Comparison of ENCODE assay signal across 10 mouse cellular contexts in genomic region chr14:33351984-33352722, GRCm38 (mm10).
A peak's percentile ranks its signal among the peaks of the same experiment; 100 is the strongest.
DNase-seq lines count a peak whose midpoint lies in the region; ATAC-seq and TF ChIP-seq lines count a peak whose summit lies in the region.
"Had no signal": no experiment of that assay in that cellular context is flagged by ENCODE, and none has a peak within 500 bp of the region (broad histone marks: within the 10 kb centered on the region; RNA-seq: fewer than 3 reads in every experiment).

No protein-coding gene starts in this region.

- H3K9me3 ChIP-seq in forebrain, postnatal 0 days (ENCODE audit: low read length): no peaks in the 10 kb centered on the region
- H3K9me3 ChIP-seq in forebrain, embryonic 16.5 days (ENCODE audit: control insufficient read depth, low read length): no peaks in the 10 kb centered on the region
- no peaks in the 10 kb centered on the region for H3K9me3 ChIP-seq in MEL (replicated peaks; ENCODE audit: insufficient read depth, low read length)
- no peaks in the 10 kb centered on the region for H3K9me3 ChIP-seq in lung, embryonic 15.5 days
- H3K9me3 ChIP-seq in midbrain, embryonic 13.5 days: no peaks in the 10 kb centered on the region
- H3K9me3 ChIP-seq in midbrain, embryonic 11.5 days (ENCODE audit: control insufficient read depth, low read length): no peaks in the 10 kb centered on the region

- TF ChIP-seq CTCF in forebrain, postnatal 0 days (IDR thresholded peaks at IDR 0.05; ENCODE audit: low read depth): no peak
- no peak for TF ChIP-seq CTCF in MEL (IDR thresholded peaks at IDR 0.05 in 2 of 3, conservative IDR thresholded peaks at IDR 0.05 in 1 of 3; ENCODE audit: control insufficient read depth in 1 of 3, insufficient read depth in 1 of 3, low read depth in 2 of 3, low read length in 3 of 3, poor library complexity in 1 of 3, severe bottlenecking in 1 of 3)

- WGBS in forebrain, postnatal 0 days: 69% methylated on average over 6 of the region's 6 CpGs
- WGBS in forebrain, embryonic 16.5 days: 67% methylated on average over 6 of the region's 6 CpGs
- WGBS in lung, embryonic 15.5 days: 67% methylated on average over 6 of the region's 6 CpGs
- 77% methylated on average over 6 of the region's 6 CpGs for WGBS in midbrain, embryonic 13.5 days
- WGBS in midbrain, embryonic 11.5 days: 78% methylated on average over 6 of the region's 6 CpGs

- peaks cover 16% of the 10 kb centered on the region for H3K27me3 ChIP-seq in forebrain, postnatal 0 days (ENCODE audit: insufficient read depth, low read length)
- H3K27me3 ChIP-seq in forebrain, embryonic 16.5 days (replicated peaks; ENCODE audit: control insufficient read depth, insufficient read depth, low read length): peaks cover 19% of the 10 kb centered on the region
- H3K27me3 ChIP-seq in MEL (ENCODE audit: control insufficient read depth in 1 of 2, insufficient read depth in 2 of 2, low read length in 2 of 2): no peaks in the 10 kb centered on the region
- H3K27me3 ChIP-seq in lung, embryonic 15.5 days: peaks cover 25% of the 10 kb centered on the region
- peaks cover 47% of the 10 kb centered on the region for H3K27me3 ChIP-seq in midbrain, embryonic 13.5 days
- H3K27me3 ChIP-seq in midbrain, embryonic 11.5 days (ENCODE audit: control insufficient read depth, insufficient read depth, low read length): peaks cover 25% of the 10 kb centered on the region

- no peak overlapping the region for H3K4me3 ChIP-seq in forebrain, postnatal 0 days (ENCODE audit: low read depth, low read length)
- H3K4me3 ChIP-seq in forebrain, embryonic 16.5 days (replicated peaks; ENCODE audit: low read length): no peak overlapping the region
- no peak overlapping the region for H3K4me3 ChIP-seq in MEL (ENCODE audit: control insufficient read depth in 1 of 2, insufficient read depth in 1 of 2, low read depth in 2 of 2, low read length in 2 of 2)
- H3K4me3 ChIP-seq in lung, embryonic 15.5 days: no peak overlapping the region
- H3K4me3 ChIP-seq in midbrain, embryonic 13.5 days (replicated peaks): no peak overlapping the region
- no peak overlapping the region for H3K4me3 ChIP-seq in midbrain, embryonic 11.5 days (ENCODE audit: low read depth, low read length)

- H3K9ac ChIP-seq in forebrain, postnatal 0 days: no peak overlapping the region
- H3K9ac ChIP-seq in forebrain, embryonic 16.5 days (replicated peaks; ENCODE audit: low read depth, low read length): no peak overlapping the region
- H3K9ac ChIP-seq in MEL (ENCODE audit: control insufficient read depth, low read depth, low read length, poor library complexity, severe bottlenecking): no peak overlapping the region
- no peak overlapping the region for H3K9ac ChIP-seq in lung, embryonic 15.5 days
- no peak overlapping the region for H3K9ac ChIP-seq in midbrain, embryonic 13.5 days (replicated peaks)
- H3K9ac ChIP-seq in midbrain, embryonic 11.5 days (ENCODE audit: low read length): no peak overlapping the region

- H3K79me2 ChIP-seq in MEL (ENCODE audit: control insufficient read depth, insufficient read depth, low read length, poor library complexity): no peaks in the 10 kb centered on the region

- ATAC-seq in forebrain, postnatal 0 days: 0 out of 2 replicates have a peak, but pooled peaks have one; percentile 16
- ATAC-seq in forebrain, embryonic 16.5 days: no peak
- ATAC-seq in lung, embryonic 15.5 days (ENCODE audit: borderline replicate concordance, extremely low read depth, low FRiP score, low TSS enrichment): no peak
- ATAC-seq in midbrain, embryonic 13.5 days: no peak
- ATAC-seq in midbrain, embryonic 11.5 days (ENCODE audit: low FRiP score): no peak
- ATAC-seq: CD4-positive, CD25-positive, alpha-beta regulatory T cell, adult 4 months had no signal

- no peak overlapping the region for H3K27ac ChIP-seq in forebrain, postnatal 0 days (ENCODE audit: low read depth, low read length)
- H3K27ac ChIP-seq in forebrain, embryonic 16.5 days (ENCODE audit: low read length): no peak overlapping the region
- H3K27ac ChIP-seq in MEL (ENCODE audit: control insufficient read depth, low read depth, low read length): no peak overlapping the region
- H3K27ac ChIP-seq in lung, embryonic 15.5 days: peak overlapping the region; percentile 48
- H3K27ac ChIP-seq in midbrain, embryonic 13.5 days: no peak overlapping the region
- H3K27ac ChIP-seq in midbrain, embryonic 11.5 days (ENCODE audit: low read depth, low read length): no peak overlapping the region

- DNase-seq in forebrain, postnatal 0 days: no peak
- peak; percentile 16 for DNase-seq in MEL (ENCODE audit: low read depth, low spot score)
- DNase-seq in gastrocnemius, adult 8-10 months (ENCODE audit: low spot score in 2 of 2): peak; percentile 31 to 33
- no peak for DNase-seq in midbrain, embryonic 11.5 days (ENCODE audit: low spot score, missing footprints)
- DNase-seq in yolk sac, embryonic 10.5 days (ENCODE audit: low spot score): no peak
- DNase-seq: cerebellum, adult 9-10 months had no signal

- no peak for TF ChIP-seq EP300 in MEL (IDR thresholded peaks at IDR 0.05; ENCODE audit: low read depth in 1 of 2, low read length in 2 of 2)

- H3K36me3 ChIP-seq in forebrain, postnatal 0 days (ENCODE audit: insufficient read depth): no peaks in the 10 kb centered on the region
- H3K36me3 ChIP-seq in forebrain, embryonic 16.5 days (ENCODE audit: control insufficient read depth, insufficient read depth): no peaks in the 10 kb centered on the region
- no peaks in the 10 kb centered on the region for H3K36me3 ChIP-seq in MEL (ENCODE audit: control insufficient read depth in 1 of 2, insufficient read depth in 2 of 2, low read length in 2 of 2)
- no peaks in the 10 kb centered on the region for H3K36me3 ChIP-seq in lung, embryonic 15.5 days
- no peaks in the 10 kb centered on the region for H3K36me3 ChIP-seq in midbrain, embryonic 13.5 days
- no peaks in the 10 kb centered on the region for H3K36me3 ChIP-seq in midbrain, embryonic 11.5 days (ENCODE audit: control insufficient read depth, insufficient read depth, low read length)

- H3K4me2 ChIP-seq in forebrain, postnatal 0 days (ENCODE audit: low read depth): no peak overlapping the region
- H3K4me2 ChIP-seq in forebrain, embryonic 16.5 days (ENCODE audit: low read length): no peak overlapping the region
- H3K4me2 ChIP-seq in lung, embryonic 15.5 days: peak overlapping the region; percentile 71
- no peak overlapping the region for H3K4me2 ChIP-seq in midbrain, embryonic 13.5 days (replicated peaks)
- no peak overlapping the region for H3K4me2 ChIP-seq in midbrain, embryonic 11.5 days

- TF ChIP-seq RAD21 in MEL (IDR thresholded peaks at IDR 0.05; ENCODE audit: low read depth, low read length): no peak

- no peaks in the 10 kb centered on the region; the same call in 1 of the 2 replicates for H3K4me1 ChIP-seq in forebrain, postnatal 0 days (ENCODE audit: insufficient read depth)
- peaks cover 5% of the 10 kb centered on the region; the same call in 1 of the 2 replicates for H3K4me1 ChIP-seq in forebrain, embryonic 16.5 days (replicated peaks; ENCODE audit: control insufficient read depth, insufficient read depth, low read length)
- H3K4me1 ChIP-seq in MEL (ENCODE audit: control insufficient read depth in 1 of 2, insufficient read depth in 2 of 2, low read length in 2 of 2): no peaks in the 10 kb centered on the region
- H3K4me1 ChIP-seq in lung, embryonic 15.5 days: peaks cover 59% of the 10 kb centered on the region
- H3K4me1 ChIP-seq in midbrain, embryonic 13.5 days (replicated peaks): peaks cover 6% of the 10 kb centered on the region
- 0 out of 2 replicates have a peak, but pooled peaks cover 4% of the 10 kb centered on the region for H3K4me1 ChIP-seq in midbrain, embryonic 11.5 days (ENCODE audit: control insufficient read depth, insufficient read depth, low read length)

- TF ChIP-seq POLR2A in MEL (IDR thresholded peaks at IDR 0.05; ENCODE audit: control insufficient read depth in 1 of 2, insufficient read depth in 1 of 2, low read depth in 1 of 2, low read length in 2 of 2, poor library complexity in 1 of 2): no peak

TF ChIP-seq in MEL, 35 proteins besides CTCF, POLR2A, EP300 and RAD21:
- TF ChIP-seq POLR2AphosphoS5 (IDR thresholded peaks at IDR 0.05; ENCODE audit: borderline replicate concordance, low read depth, low read length) (no peak), USF2 (IDR thresholded peaks at IDR 0.05; ENCODE audit: borderline replicate concordance in 1 of 2, insufficient read depth in 1 of 2, low read depth in 1 of 2, low read length in 2 of 2) (no peak), MXI1 (IDR thresholded peaks at IDR 0.05; ENCODE audit: low read depth, low read length) (no peak), SIN3A (IDR thresholded peaks at IDR 0.05; ENCODE audit: low read length) (no peak), TCF12 (IDR thresholded peaks at IDR 0.05; ENCODE audit: low read depth, low read length) (no peak), BHLHE40 (IDR thresholded peaks at IDR 0.05; ENCODE audit: borderline replicate concordance, low read depth, low read length) (no peak), KAT2A (conservative IDR thresholded peaks at IDR 0.05; ENCODE audit: low read depth, low read length) (no peak), MYC (IDR thresholded peaks at IDR 0.05; ENCODE audit: low read depth, low read length) (no peak), GATA1 (IDR thresholded peaks at IDR 0.05; ENCODE audit: low read depth, low read length) (no peak), RCOR1 (IDR thresholded peaks at IDR 0.05; ENCODE audit: low read depth, low read length) (no peak), MEF2A (IDR thresholded peaks at IDR 0.05; ENCODE audit: extremely low read depth, insufficient replicate concordance, low read depth, low read length, poor library complexity, severe bottlenecking) (no peak)

Comparison
In these comparisons a context has a peak if more than half of its experiments do, and no peak if none do; other contexts are left out.
1. DNase-seq: peak in MEL (single experiment) and gastrocnemius, adult 8-10 months (2 of 2); none in forebrain, postnatal 0 days (single experiment), midbrain, embryonic 11.5 days (single experiment) and yolk sac, embryonic 10.5 days (single experiment).